Mouse (Mus musculus) adrenal gland, postnatal 25 days (tissue): ENCODE measurements at regions not wholly inside any gene's neighbourhood (a gene's known extent, or its start where the extent isn't known, plus 50 kb on each side); places are given as distances from the start of the nearest gene placed in this dataset.
A peak's percentile ranks its signal among the peaks of the same experiment; 100 is the strongest.

Source experiments
- DNase-seq: peaks from one replicate; pipeline ENCODE4 v3.0.0; 2021; ENCODE audit warnings: mixed read lengths

GRCm38 (mm10) chr19:15800856-15801706 is 146.1 kb downstream of the Psat1 start:
- peak; percentile 3 for DNase-seq

DNA sequence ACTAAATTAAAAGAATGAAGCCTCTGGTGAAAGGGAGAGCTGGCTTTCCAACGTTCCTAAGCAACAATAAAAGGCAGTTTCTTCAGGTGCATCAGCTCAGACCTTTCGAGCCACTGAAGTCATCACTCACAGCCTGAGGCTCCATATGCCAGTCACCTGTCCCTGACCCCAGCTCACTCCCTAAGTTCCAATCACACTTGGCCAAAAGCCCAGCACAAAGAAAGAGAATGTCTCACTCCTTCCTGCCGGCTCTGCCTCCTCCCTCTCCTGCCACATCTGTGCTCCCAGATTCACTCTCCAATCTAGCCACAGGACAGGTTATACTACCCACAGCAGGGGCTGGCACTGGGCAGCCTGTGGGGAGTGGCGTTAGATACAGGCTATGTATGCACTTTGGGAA is 150.7 kb downstream of the Psat1 start:
- DNase-seq, result no peak

GRCm38 (mm10) chr19:15791942-15792341 is 155.2 kb downstream of the Psat1 start:
- DNase-seq, result no peak

- DNase-seq, result no peak
Measured at GRCm38 (mm10) chr19:15791264-15791913, 155.7 kb downstream of the Psat1 start.

DNA sequence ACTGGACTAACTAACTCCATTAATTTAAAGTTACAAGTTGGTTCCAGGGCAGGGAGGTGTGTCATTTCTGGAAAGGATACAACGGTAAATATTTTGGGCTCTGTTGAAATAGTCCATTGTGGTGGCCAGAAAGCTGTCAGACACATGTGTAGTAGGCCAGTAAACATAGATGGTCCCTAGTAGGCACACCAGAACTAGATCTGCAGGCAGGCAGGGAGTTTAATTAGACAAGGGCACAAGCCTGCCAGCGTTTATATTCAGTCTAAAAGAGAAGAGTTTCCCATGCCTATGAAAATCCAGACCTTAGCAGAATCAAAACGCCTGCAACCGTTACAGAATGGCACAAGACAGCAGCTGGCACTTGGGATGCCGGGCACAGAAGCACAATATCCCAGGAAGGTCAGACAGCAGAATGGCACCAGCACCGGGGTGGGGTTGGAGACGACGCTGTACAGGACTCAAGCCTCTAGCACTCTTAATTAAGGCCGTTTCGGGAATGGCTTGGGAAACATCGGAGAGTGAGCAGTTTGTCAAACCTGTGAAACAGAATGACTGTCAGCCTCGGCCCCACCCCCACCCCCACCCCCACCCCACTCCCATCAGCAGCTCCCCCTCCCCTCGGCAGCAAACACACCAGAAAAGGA is 156.4 kb downstream of the Psat1 start:
- DNase-seq, result no peak

- DNase-seq, result no peak
Measured at GRCm38 (mm10) chr19:15789741-15790140, 157.4 kb downstream of the Psat1 start.

GRCm38 (mm10) chr19:15784644-15785043 is 162.5 kb downstream of the Psat1 start:
- no peak for DNase-seq

GRCm38 (mm10) chr19:15769651-15770050 is 177.5 kb downstream of the Psat1 start:
- no peak for DNase-seq

- no peak for DNase-seq
Measured at GRCm38 (mm10) chr19:15761086-15761485, 186.1 kb downstream of the Psat1 start.

- peak; percentile 3 for DNase-seq
Measured at GRCm38 (mm10) chr19:15745026-15745777, 201.9 kb downstream of the Psat1 start.

- DNase-seq, result no peak
Measured at GRCm38 (mm10) chr19:15736200-15736599, 210.9 kb downstream of the Psat1 start.

GRCm38 (mm10) chr19:15726785-15727406 is 220.2 kb downstream of the Psat1 start:
- DNase-seq, result no peak

DNA sequence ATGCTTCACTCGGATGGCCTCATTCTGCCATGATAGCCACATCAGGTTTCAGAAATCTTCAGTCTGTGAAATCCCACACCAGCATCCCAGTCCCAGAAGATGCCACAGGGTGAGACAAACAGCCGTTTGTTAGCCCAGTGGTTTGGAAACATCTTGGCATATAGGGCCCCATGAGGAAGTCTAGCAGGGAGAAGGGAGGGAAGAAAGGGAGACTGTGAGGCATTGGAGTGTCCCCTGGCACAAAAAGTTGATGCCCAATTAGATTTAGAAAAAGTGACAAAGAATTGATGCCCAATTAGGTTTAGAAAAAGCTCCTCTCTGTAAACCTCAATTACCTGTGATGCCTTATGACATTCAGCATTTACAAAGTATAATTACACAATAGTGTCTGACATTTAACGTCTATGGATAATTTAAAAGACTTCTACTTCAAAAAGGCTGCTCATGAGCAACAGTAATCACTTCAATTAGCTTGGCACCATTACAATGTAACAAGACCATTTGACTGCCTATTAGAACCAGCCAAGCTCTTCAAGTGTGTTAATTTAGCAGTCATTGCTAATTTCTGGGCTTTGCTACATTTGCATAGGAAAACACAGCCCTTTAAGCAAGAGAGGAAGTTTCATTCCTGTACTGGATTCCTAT is 254.6 kb downstream of the Psat1 start:
- DNase-seq, result no peak

DNA sequence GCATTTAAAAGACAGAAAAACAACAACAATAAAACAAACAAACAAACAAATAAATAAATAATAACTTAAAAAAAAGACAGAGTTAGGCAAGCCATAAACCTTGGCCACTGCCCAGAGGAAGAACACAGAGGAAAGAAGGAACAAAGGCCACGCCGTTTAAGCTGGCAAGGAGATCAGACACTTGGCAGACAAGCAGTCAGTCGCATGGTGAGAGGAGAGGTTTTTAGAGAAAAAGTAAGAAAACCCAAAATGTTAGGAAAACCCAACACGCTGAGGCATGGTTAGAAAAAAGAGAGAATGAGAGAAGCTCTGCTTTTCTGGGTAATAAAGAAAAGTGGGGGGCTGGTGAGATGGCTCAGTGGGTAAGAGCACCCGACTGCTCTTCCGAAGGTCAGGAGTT is 277.1 kb downstream of the Psat1 start:
- DNase-seq, result peak; percentile 26

GRCm38 (mm10) chr19:15669541-15669940 is 277.6 kb downstream of the Psat1 start:
- no peak for DNase-seq

DNA sequence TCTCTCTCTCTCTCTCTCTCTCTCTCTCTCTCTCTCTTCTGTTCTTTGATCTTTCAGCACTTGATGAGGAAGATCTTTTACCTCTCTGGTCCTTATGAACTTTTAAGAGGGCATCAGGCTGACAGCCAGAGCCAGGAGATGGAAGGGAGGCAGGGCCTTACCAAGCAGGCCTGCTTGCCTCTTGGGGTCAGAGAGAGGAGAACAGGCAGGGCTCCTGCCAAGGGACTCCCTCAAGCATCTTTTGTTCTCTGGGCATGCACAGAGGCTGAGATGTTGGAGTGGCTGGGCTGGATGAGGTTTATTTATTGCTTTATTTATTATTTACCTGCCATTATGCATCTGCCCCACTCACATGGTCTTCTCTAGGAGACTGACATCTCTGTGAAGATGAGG is 278.5 kb downstream of the Psat1 start:
- no peak for DNase-seq

GRCm38 (mm10) chr19:15667889-15668623 is 279.1 kb downstream of the Psat1 start:
- peak; percentile 16 for DNase-seq

DNA sequence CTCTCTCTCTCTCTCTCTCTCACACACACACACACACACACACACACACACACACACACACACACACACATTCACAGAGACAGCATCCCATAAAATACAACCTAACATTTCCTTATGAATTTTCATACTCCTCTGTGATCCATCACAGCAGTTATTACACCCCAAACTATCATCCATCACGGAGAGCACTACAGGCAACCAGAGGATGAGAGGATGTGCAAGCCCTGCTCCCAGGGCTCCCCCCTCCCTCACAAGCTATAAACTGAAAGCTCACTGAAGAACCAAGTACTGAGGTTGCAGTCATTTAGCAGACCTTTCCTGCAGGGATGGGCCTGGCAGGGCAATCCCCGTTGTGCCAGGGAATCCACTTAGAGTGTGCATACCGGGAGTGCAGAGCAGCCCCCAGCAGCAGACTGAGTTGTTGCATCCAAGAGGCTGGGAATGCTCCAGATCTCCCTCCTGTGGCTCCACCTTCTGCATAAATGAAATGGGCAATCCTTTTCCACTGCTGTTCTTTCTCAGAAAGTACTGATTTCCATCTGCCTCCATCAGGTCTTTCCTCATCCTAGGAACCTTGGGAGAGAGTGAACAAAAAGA is 283.4 kb downstream of the Psat1 start:
- no peak for DNase-seq

DNA sequence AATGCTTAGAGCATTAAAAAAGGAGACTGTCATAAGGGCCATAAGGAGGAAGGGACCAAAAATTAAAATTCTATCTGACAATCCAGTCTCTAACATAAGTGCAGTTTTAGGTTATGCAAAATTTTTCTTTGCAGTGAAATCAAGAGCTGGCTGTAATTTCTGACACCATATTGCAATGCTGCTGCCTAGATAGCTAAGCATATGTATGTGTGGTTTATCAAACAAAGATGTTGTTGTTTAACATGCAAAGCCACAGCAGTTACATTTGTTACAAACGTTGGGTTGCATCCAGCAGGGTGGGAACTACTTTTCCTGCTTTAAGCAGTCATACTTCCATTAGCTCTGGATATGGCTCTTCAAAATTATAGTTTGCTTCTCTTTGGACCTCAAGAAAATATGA is 288.5 kb downstream of the Psat1 start:
- no peak for DNase-seq

GRCm38 (mm10) chr19:15657846-15658245 is 289.3 kb downstream of the Psat1 start:
- DNase-seq, result no peak
